ENCODE assay signal across 8 mouse cellular contexts in genomic region chr11:60307375-60307825, GRCm38 (mm10). TPM values are rescaled to one million over a fixed set of nuclear protein-coding genes. Genes with fewer than 3 reads are reported as not detected.
DNase-seq lines count a peak whose midpoint lies in the region; ATAC-seq and TF ChIP-seq lines count a peak whose summit lies in the region.

No protein-coding gene starts in this region.

- peak; percentile 33 for TF ChIP-seq CTCF in ES-Bruce4 (IDR thresholded peaks at IDR 0.05; ENCODE audit: low read depth, low read length)

- WGBS in embryonic facial prominence, embryonic 12.5 days, result 69% methylated on average over 2 of the region's 2 CpGs
- 91% methylated on average over 2 of the region's 2 CpGs for WGBS in embryonic facial prominence, embryonic 10.5 days
- 90% methylated on average over 2 of the region's 2 CpGs for WGBS in hindbrain, embryonic 11.5 days

- 0 out of 2 replicates have a peak overlapping the region, but pooled peaks have one; percentile 23 for H3K27ac ChIP-seq in embryonic facial prominence, embryonic 12.5 days
- no peak overlapping the region for H3K27ac ChIP-seq in embryonic facial prominence, embryonic 10.5 days (replicated peaks)
- H3K27ac ChIP-seq in ES-Bruce4 (ENCODE audit: insufficient read depth, low read length), result no peak overlapping the region
- H3K27ac ChIP-seq in hindbrain, embryonic 11.5 days (ENCODE audit: low read depth, low read length), result no peak overlapping the region

- H3K9me3 ChIP-seq in embryonic facial prominence, embryonic 12.5 days, result no peaks in the 10 kb centered on the region
- 0 out of 2 replicates have a peak, but pooled peaks cover 7% of the 10 kb centered on the region for H3K9me3 ChIP-seq in embryonic facial prominence, embryonic 10.5 days
- no peaks in the 10 kb centered on the region for H3K9me3 ChIP-seq in ES-Bruce4 (replicated peaks; ENCODE audit: control insufficient read depth, insufficient read depth, low read length, poor library complexity, severe bottlenecking)
- H3K9me3 ChIP-seq in hindbrain, embryonic 11.5 days (ENCODE audit: control insufficient read depth, low read length), result no peaks in the 10 kb centered on the region

- DNase-seq in embryonic facial prominence, embryonic 10.5 days (ENCODE audit: low spot score), result no peak
- DNase-seq in lung, postnatal 36 days, result peak; percentile 65
- no peak for DNase-seq in cerebellum, adult 9-11 months
- no peak for DNase-seq in hindbrain, embryonic 11.5 days (ENCODE audit: low spot score)
- no peak for DNase-seq in layer of hippocampus, adult 9-10 months (ENCODE audit: low spot score)

- no peak for TF ChIP-seq POLR2A in ES-Bruce4 (IDR thresholded peaks at IDR 0.05; ENCODE audit: insufficient read depth, low read length)

- no peaks in the 10 kb centered on the region for H3K36me3 ChIP-seq in embryonic facial prominence, embryonic 12.5 days
- no peaks in the 10 kb centered on the region for H3K36me3 ChIP-seq in embryonic facial prominence, embryonic 10.5 days (replicated peaks)
- no peaks in the 10 kb centered on the region for H3K36me3 ChIP-seq in ES-Bruce4 (ENCODE audit: control insufficient read depth, insufficient read depth, low read length, poor library complexity, severe bottlenecking)
- no peaks in the 10 kb centered on the region for H3K36me3 ChIP-seq in hindbrain, embryonic 11.5 days (ENCODE audit: control insufficient read depth, insufficient read depth, low read length)

- TF ChIP-seq EP300 in ES-Bruce4 (IDR thresholded peaks at IDR 0.05; ENCODE audit: insufficient read depth, low read depth, low read length), result no peak

- ATAC-seq in embryonic facial prominence, embryonic 12.5 days (ENCODE audit: insufficient number of reproducible peaks, insufficient read depth, low FRiP score, low TSS enrichment), result no peak
- ATAC-seq in erythroid progenitor cell, adult 5-6 weeks (replicated peaks; ENCODE audit: low FRiP score, poor library complexity, severe bottlenecking), result 0 out of 2 replicates have a peak, but pooled peaks have one; percentile 31
- no peak for ATAC-seq in hindbrain, embryonic 11.5 days (ENCODE audit: low FRiP score)

- H3K4me1 ChIP-seq in embryonic facial prominence, embryonic 12.5 days, result peaks cover 36% of the 10 kb centered on the region
- peaks cover 41% of the 10 kb centered on the region for H3K4me1 ChIP-seq in embryonic facial prominence, embryonic 10.5 days
- H3K4me1 ChIP-seq in ES-Bruce4 (ENCODE audit: control insufficient read depth, insufficient read depth, low read length), result peaks cover 4% of the 10 kb centered on the region
- peaks cover 11% of the 10 kb centered on the region for H3K4me1 ChIP-seq in hindbrain, embryonic 11.5 days (replicated peaks; ENCODE audit: control insufficient read depth, insufficient read depth, low read length)

- H3K27me3 ChIP-seq in embryonic facial prominence, embryonic 12.5 days, result no peaks in the 10 kb centered on the region
- no peaks in the 10 kb centered on the region for H3K27me3 ChIP-seq in embryonic facial prominence, embryonic 10.5 days (replicated peaks; ENCODE audit: low read depth, poor library complexity, severe bottlenecking)
- H3K27me3 ChIP-seq in ES-Bruce4 (ENCODE audit: control insufficient read depth, insufficient read depth, low read length, poor library complexity, severe bottlenecking), result no peaks in the 10 kb centered on the region
- no peaks in the 10 kb centered on the region for H3K27me3 ChIP-seq in hindbrain, embryonic 11.5 days (ENCODE audit: control insufficient read depth, insufficient read depth, low read length)

- H3K4me2 ChIP-seq in embryonic facial prominence, embryonic 12.5 days (replicated peaks), result no peak overlapping the region
- H3K4me2 ChIP-seq in hindbrain, embryonic 11.5 days (replicated peaks; ENCODE audit: low read depth, low read length), result no peak overlapping the region

- no peak overlapping the region for H3K4me3 ChIP-seq in embryonic facial prominence, embryonic 12.5 days
- H3K4me3 ChIP-seq in embryonic facial prominence, embryonic 10.5 days, result no peak overlapping the region
- no peak overlapping the region for H3K4me3 ChIP-seq in ES-Bruce4 (ENCODE audit: low read depth, low read length)
- H3K4me3 ChIP-seq in hindbrain, embryonic 11.5 days (ENCODE audit: low read depth, low read length), result no peak overlapping the region

- H3K9ac ChIP-seq in embryonic facial prominence, embryonic 12.5 days, result no peak overlapping the region
- no peak overlapping the region for H3K9ac ChIP-seq in ES-Bruce4 (ENCODE audit: low read depth, poor library complexity, severe bottlenecking)
- H3K9ac ChIP-seq in hindbrain, embryonic 11.5 days (ENCODE audit: low read depth, low read length), result no peak overlapping the region

RNA-seq across cellular contexts. Expression of gene Tom1l2, which starts 45.3 kb away (rescaled TPM):
- polyA plus RNA-seq in embryonic facial prominence, embryonic 12.5 days (2016; fragmentation: Nextera tagmentation; extraction: Ambion mirVana), result 28.4 and 28.7 TPM in 2 replicates
- polyA plus RNA-seq in embryonic facial prominence, embryonic 10.5 days (2016; fragmentation: Nextera tagmentation; extraction: Ambion mirVana), result 20.4 and 21.0 TPM in 2 replicates
- polyA plus RNA-seq in ES-Bruce4 (2011; ENCODE audit: insufficient read depth, insufficient read length, low read depth, missing spikeins), result 9.9 and 12.4 TPM in 2 replicates
- 3.8 and 9.7 TPM in 2 replicates for total RNA-seq in erythroid progenitor cell, adult 5-6 weeks (2015; ENCODE audit: low replicate concordance)
- 3.6 and 3.9 TPM in 2 replicates for total RNA-seq in erythroid progenitor cell, adult 5-6 weeks (2017; ENCODE audit: low replicate concordance)
- 13.9 and 15.8 TPM in 2 replicates for polyA plus RNA-seq in hindbrain, embryonic 11.5 days (2014; fragmentation: Nextera tagmentation; extraction: Ambion mirVana)

RNA-seq across cellular contexts. Expression of gene Drc3, which starts 45.7 kb away (rescaled TPM):
- 2.0 and 2.3 TPM in 2 replicates for polyA plus RNA-seq in embryonic facial prominence, embryonic 12.5 days (2016; fragmentation: Nextera tagmentation; extraction: Ambion mirVana)
- polyA plus RNA-seq in embryonic facial prominence, embryonic 10.5 days (2016; fragmentation: Nextera tagmentation; extraction: Ambion mirVana), result 1.2 and 1.6 TPM in 2 replicates
- 6.9 and 7.3 TPM in 2 replicates for polyA plus RNA-seq in ES-Bruce4 (2011; ENCODE audit: insufficient read depth, insufficient read length, low read depth, missing spikeins)
- not detected in 2 replicates for total RNA-seq in erythroid progenitor cell, adult 5-6 weeks (2015; ENCODE audit: low replicate concordance)
- not detected in 2 replicates for total RNA-seq in erythroid progenitor cell, adult 5-6 weeks (2017; ENCODE audit: low replicate concordance)
- polyA plus RNA-seq in hindbrain, embryonic 11.5 days (2014; fragmentation: Nextera tagmentation; extraction: Ambion mirVana), result 6.6 and 7.0 TPM in 2 replicates
